Mouse (Mus musculus) gonadal fat pad, adult 2 months (tissue): ENCODE results near the gene Tc2n. TPM values are rescaled to one million over a fixed set of nuclear protein-coding genes. Genes with fewer than 3 reads are reported as not detected.

ENCODE experiments used
- polyA plus RNA-seq: library from polyadenylated mRNA; depleted of rRNA; stranded (reverse); fragments of >200 nt; gene quantifications from 2 replicates; pipeline ENCODE4 v1.2.3, GENCODE M21; 2012; rRNA removed

Gene Tc2n
- polyA plus RNA-seq, 1 experiment: 0.68 TPM

Other genes starting within 250 kb of the Tc2n start
- 69.0 and 85.6 TPM in 2 replicates for gene Fbln5, start 100.5 kb upstream of the Tc2n start, polyA plus RNA-seq
- 5.3 and 5.6 TPM in 2 replicates for gene Trip11, start 194.7 kb upstream of the Tc2n start, polyA plus RNA-seq
- 6.0 and 8.0 TPM in 2 replicates for gene Atxn3, start 239.7 kb upstream of the Tc2n start, polyA plus RNA-seq